Mouse (Mus musculus) heart, postnatal 0 days (tissue): ENCODE results near the gene Pde4d.

ENCODE experiments used
- CTCF ChIP-seq: IDR thresholded peaks from 2 replicates; pipeline ENCODE4 v1.5.1; 2016; ENCODE audit warnings: antibody characterized with exemption, control low read depth, low read depth
- EP300 ChIP-seq: IDR thresholded peaks from 2 replicates; pipeline ENCODE4 v1.6.1; 2016; ENCODE audit warnings: antibody characterized with exemption, low read depth

DNA sequence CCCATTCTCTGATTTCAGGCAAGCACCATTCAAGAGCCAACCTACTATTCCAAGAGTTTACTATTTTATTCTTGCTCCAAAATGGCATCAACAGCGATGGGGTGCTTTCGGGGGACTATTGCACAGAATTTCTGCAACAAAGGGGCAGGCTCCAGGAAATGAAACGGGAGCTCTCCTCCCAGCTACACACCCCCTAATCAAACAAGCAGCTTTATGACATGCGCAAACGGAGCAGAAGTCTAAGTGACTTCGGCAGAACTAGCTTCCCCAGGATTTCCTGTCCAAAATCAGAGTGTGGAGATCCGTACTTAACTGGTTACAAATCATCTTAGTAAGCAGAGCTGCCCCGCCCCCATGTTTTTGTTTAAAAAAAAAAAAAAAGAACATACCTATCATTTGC lies 990.6 kb downstream of the Pde4d start:
- TF ChIP-seq CTCF (no peak), EP300 (no peak)
